Mouse (Mus musculus): Measurements from ENCODE around the gene Ptafr. TPM values are rescaled to one million over a fixed set of nuclear protein-coding genes. Genes with fewer than 3 reads are reported as not detected.
"Not testable (repeated sequence)": the region's sequence is repeated elsewhere in the genome, so short reads cannot be mapped to it uniquely, and the experiment has no call there.

Ptafr gene
- polyA plus RNA-seq, 1 experiment = not detected

GRCm38 (mm10) chr4:132554653-132555052 is 9.2 kb upstream of the Ptafr start:
- TF ChIP-seq MYOG (IDR thresholded peaks at IDR 0.05; ENCODE audit: control insufficient read depth in 1 of 3, insufficient read depth in 1 of 3, insufficient read length in 2 of 3, low read depth in 2 of 3) = no peak
- no peak for TF ChIP-seq E2F4 (IDR thresholded peaks at IDR 0.05; ENCODE audit: insufficient read depth)
- no peak for TF ChIP-seq CEBPB (IDR thresholded peaks at IDR 0.05; ENCODE audit: insufficient read depth, poor library complexity, severe bottlenecking)
- no peak for TF ChIP-seq TCF3 (IDR thresholded peaks at IDR 0.05; ENCODE audit: insufficient read length, low read depth)
- TF ChIP-seq POLR2AphosphoS2 (IDR thresholded peaks at IDR 0.05; ENCODE audit: insufficient read length, low read depth) = no peak
- no peak for TF ChIP-seq REST (IDR thresholded peaks at IDR 0.05; ENCODE audit: insufficient read depth, insufficient read length)
- no peak for TF ChIP-seq MYOD1 (IDR thresholded peaks at IDR 0.05; ENCODE audit: control insufficient read depth in 1 of 3, insufficient read length in 2 of 3, low read depth in 2 of 3)
- TF ChIP-seq MAX (IDR thresholded peaks at IDR 0.05; ENCODE audit: low read depth) = no peak
- TF ChIP-seq SRF (IDR thresholded peaks at IDR 0.05; ENCODE audit: control insufficient read depth, insufficient read length, low read depth) = no peak
- no peak for TF ChIP-seq POLR2A (IDR thresholded peaks at IDR 0.05; ENCODE audit: insufficient read length, low read depth)
- no peak for TF ChIP-seq TCF12 (IDR thresholded peaks at IDR 0.05; ENCODE audit: insufficient read depth, poor library complexity, severe bottlenecking)
- TF ChIP-seq USF1 (IDR thresholded peaks at IDR 0.05; ENCODE audit: low read depth) = no peak
- peaks cover 15% of the 10 kb centered on the region for H3K36me3 ChIP-seq (ENCODE audit: control insufficient read depth, insufficient read depth)
- no peaks in the 10 kb centered on the region for H3K27me3 ChIP-seq (ENCODE audit: control insufficient read depth, insufficient read depth, insufficient read length)
- H3ac ChIP-seq (ENCODE audit: control insufficient read depth, insufficient read length) = no peak overlapping the region
- no peak overlapping the region for H3K4me2 ChIP-seq (ENCODE audit: low read depth)
- no peaks in the 10 kb centered on the region for H3K79me2 ChIP-seq (ENCODE audit: control insufficient read depth, insufficient read depth)
- H3K4me3 ChIP-seq = no peak overlapping the region

GRCm38 (mm10) chr4:132555550-132555949 is 8.3 kb upstream of the Ptafr start:
- not testable (repeated sequence) for H3K4me2 ChIP-seq (ENCODE audit: low read depth); H3K36me3 ChIP-seq (ENCODE audit: control insufficient read depth, insufficient read depth); H3K79me2 ChIP-seq (ENCODE audit: control insufficient read depth, insufficient read depth); H3ac ChIP-seq (ENCODE audit: control insufficient read depth, insufficient read length); H3K4me3 ChIP-seq; H3K27me3 ChIP-seq (ENCODE audit: control insufficient read depth, insufficient read depth, insufficient read length)

GRCm38 (mm10) chr4:132563261-132563660 is 606 bp upstream of the Ptafr start:
- H3K4me2 ChIP-seq (ENCODE audit: low read depth) = no peak overlapping the region

GRCm38 (mm10) chr4:132565089-132565747 is 1.4 kb downstream of the Ptafr start:
- Histone ChIP-seq H3K27me3 (ENCODE audit: control insufficient read depth, insufficient read depth, insufficient read length) (no peaks in the 10 kb centered on the region), H3K4me2 (ENCODE audit: low read depth) (no peak overlapping the region), H3K4me3 (no peak overlapping the region), H3K79me2 (ENCODE audit: control insufficient read depth, insufficient read depth) (no peaks in the 10 kb centered on the region), H3K36me3 (ENCODE audit: control insufficient read depth, insufficient read depth) (no peaks in the 10 kb centered on the region), H3ac (ENCODE audit: control insufficient read depth, insufficient read length) (no peak overlapping the region)
- no peak for TF ChIP-seq SRF (IDR thresholded peaks at IDR 0.05; ENCODE audit: control insufficient read depth, insufficient read length, low read depth)
- no peak for TF ChIP-seq E2F4 (IDR thresholded peaks at IDR 0.05; ENCODE audit: insufficient read depth)
- TF ChIP-seq TCF12 (IDR thresholded peaks at IDR 0.05; ENCODE audit: insufficient read depth, poor library complexity, severe bottlenecking) = no peak
- no peak for TF ChIP-seq POLR2A (IDR thresholded peaks at IDR 0.05; ENCODE audit: insufficient read length, low read depth)
- no peak for TF ChIP-seq MAX (IDR thresholded peaks at IDR 0.05; ENCODE audit: low read depth)
- TF ChIP-seq MYOD1 (IDR thresholded peaks at IDR 0.05; ENCODE audit: control insufficient read depth in 1 of 3, insufficient read length in 2 of 3, low read depth in 2 of 3) = no peak
- no peak for TF ChIP-seq TCF3 (IDR thresholded peaks at IDR 0.05; ENCODE audit: insufficient read length, low read depth)
- no peak for TF ChIP-seq CEBPB (IDR thresholded peaks at IDR 0.05; ENCODE audit: insufficient read depth, poor library complexity, severe bottlenecking)
- TF ChIP-seq USF1 (IDR thresholded peaks at IDR 0.05; ENCODE audit: low read depth) = no peak
- TF ChIP-seq MYOG (IDR thresholded peaks at IDR 0.05; ENCODE audit: control insufficient read depth in 1 of 3, insufficient read depth in 1 of 3, insufficient read length in 2 of 3, low read depth in 2 of 3) = no peak
- no peak for TF ChIP-seq POLR2AphosphoS2 (IDR thresholded peaks at IDR 0.05; ENCODE audit: insufficient read length, low read depth)
- no peak for TF ChIP-seq REST (IDR thresholded peaks at IDR 0.05; ENCODE audit: insufficient read depth, insufficient read length)

More at GRCm38 (mm10) chr4:132563261-132563660, 606 bp upstream of the Ptafr start:
- no peak overlapping the region for H3ac ChIP-seq (ENCODE audit: control insufficient read depth, insufficient read length)
- H3K4me3 ChIP-seq = no peak overlapping the region
- TF ChIP-seq CEBPB (IDR thresholded peaks at IDR 0.05; ENCODE audit: insufficient read depth, poor library complexity, severe bottlenecking) (no peak), POLR2AphosphoS2 (IDR thresholded peaks at IDR 0.05; ENCODE audit: insufficient read length, low read depth) (no peak), MYOD1 (IDR thresholded peaks at IDR 0.05; ENCODE audit: control insufficient read depth in 1 of 3, insufficient read length in 2 of 3, low read depth in 2 of 3) (no peak)
- H3K79me2 ChIP-seq (ENCODE audit: control insufficient read depth, insufficient read depth) = no peaks in the 10 kb centered on the region
- no peaks in the 10 kb centered on the region for H3K27me3 ChIP-seq (ENCODE audit: control insufficient read depth, insufficient read depth, insufficient read length)
- H3K36me3 ChIP-seq (ENCODE audit: control insufficient read depth, insufficient read depth) = no peaks in the 10 kb centered on the region

GRCm38 (mm10) chr4:132567361-132567779 is 3.5 kb downstream of the Ptafr start:
- TF ChIP-seq E2F4 (IDR thresholded peaks at IDR 0.05; ENCODE audit: insufficient read depth) = no peak
- TF ChIP-seq MYOG (IDR thresholded peaks at IDR 0.05; ENCODE audit: control insufficient read depth in 1 of 3, insufficient read depth in 1 of 3, insufficient read length in 2 of 3, low read depth in 2 of 3) = peak in 1 of 3 experiments; percentile 3
- Histone ChIP-seq H3K4me2 (ENCODE audit: low read depth) (no peak overlapping the region), H3K4me3 (no peak overlapping the region), H3K79me2 (ENCODE audit: control insufficient read depth, insufficient read depth) (no peaks in the 10 kb centered on the region), H3ac (ENCODE audit: control insufficient read depth, insufficient read length) (no peak overlapping the region), H3K27me3 (ENCODE audit: control insufficient read depth, insufficient read depth, insufficient read length) (no peaks in the 10 kb centered on the region), H3K36me3 (ENCODE audit: control insufficient read depth, insufficient read depth) (no peaks in the 10 kb centered on the region)
